Mouse (Mus musculus) cerebellum, adult 8-10 months (tissue): ENCODE data around the gene Herpud1.

ENCODE experiments used
- DNase-seq: peaks from one replicate; pipeline ENCODE4 v3.0.0; 2022

Gene Herpud1

GRCm38 (mm10) chr8:94412518-94412917 is 26.3 kb downstream of the Herpud1 start:
- no peak for DNase-seq

DNA sequence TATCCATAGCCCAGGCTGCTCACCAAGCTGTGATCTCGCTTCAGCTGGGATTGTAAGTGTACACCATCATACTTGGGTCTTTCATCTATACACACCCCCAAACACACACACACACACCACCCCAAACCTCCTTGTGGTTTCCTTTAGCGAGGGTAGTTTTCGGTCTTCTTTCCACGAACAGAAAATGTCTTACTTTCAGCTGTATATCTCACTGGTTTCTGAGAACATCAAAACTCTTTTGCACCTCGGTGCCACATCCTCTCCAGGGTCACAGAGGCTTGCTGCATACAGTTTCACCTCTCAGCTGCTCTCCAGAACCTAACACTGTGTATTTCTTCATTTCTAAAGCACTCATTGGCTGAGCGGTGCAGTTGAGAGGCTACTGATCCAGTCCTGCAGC is 27.3 kb downstream of the Herpud1 start:
- DNase-seq = no peak

- DNase-seq = no peak
Observed at GRCm38 (mm10) chr8:94415218-94415617, 29.0 kb downstream of the Herpud1 start.

- DNase-seq = no peak
Observed at GRCm38 (mm10) chr8:94418017-94418416, 31.8 kb downstream of the Herpud1 start.

DNA sequence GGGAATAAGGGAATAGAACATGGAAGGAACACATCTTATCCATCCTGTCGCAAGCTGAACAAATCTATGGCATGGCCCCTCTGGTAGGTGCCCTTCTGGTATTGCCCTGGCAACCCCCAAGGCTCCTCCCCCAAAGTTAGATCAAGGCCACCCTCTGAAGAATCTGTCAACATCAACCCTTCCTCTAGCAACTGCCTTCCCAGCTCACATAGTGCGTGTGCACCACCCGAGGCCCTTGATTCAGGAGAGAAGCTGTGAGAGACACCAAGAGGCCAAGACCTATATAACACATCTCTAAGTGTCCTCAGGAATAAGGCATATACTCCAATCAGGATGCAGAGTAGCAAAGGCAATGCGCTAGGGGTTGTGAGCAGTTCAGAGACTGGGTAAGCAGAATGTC is 36.0 kb downstream of the Herpud1 start:
- DNase-seq = no peak

GRCm38 (mm10) chr8:94427953-94428352 is 41.7 kb downstream of the Herpud1 start:
- no peak for DNase-seq

GRCm38 (mm10) chr8:94428420-94428819 is 42.2 kb downstream of the Herpud1 start:
- DNase-seq = no peak

- DNase-seq = no peak
Observed at GRCm38 (mm10) chr8:94429376-94429775, 43.1 kb downstream of the Herpud1 start.

- DNase-seq = no peak
Observed at GRCm38 (mm10) chr8:94432212-94432611, 46.0 kb downstream of the Herpud1 start.

DNA sequence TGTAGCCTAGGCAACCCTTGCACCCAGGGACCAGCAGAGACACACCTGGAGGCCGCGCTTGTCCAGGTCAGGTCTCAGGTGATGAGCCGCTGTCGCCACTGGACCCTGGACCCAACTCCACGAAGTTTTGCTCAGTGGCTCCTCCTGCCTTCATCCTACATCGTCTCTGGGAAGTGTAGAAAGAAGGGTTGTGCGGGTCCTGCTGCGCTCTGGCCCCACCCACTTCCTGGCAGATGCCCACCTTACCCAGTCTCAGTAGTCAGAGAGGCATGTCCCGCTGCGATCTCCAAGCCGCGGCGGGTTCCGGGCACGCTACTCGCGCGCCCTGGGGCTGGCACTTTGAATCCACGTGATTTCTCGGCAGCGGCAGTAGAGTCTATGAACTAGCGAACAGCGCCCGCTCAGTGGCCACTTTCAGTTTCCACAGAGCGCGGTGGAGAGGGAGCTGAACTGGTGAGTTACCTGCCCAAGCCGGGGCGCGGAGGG is 47.8 kb downstream of the Herpud1 start, which contains the start of gene Nlrc5:
Gene Nlrc5 (plus strand): TSS at position 376 of the 486 bp plus-strand sequence.
- peak; percentile 1 for DNase-seq

DNA sequence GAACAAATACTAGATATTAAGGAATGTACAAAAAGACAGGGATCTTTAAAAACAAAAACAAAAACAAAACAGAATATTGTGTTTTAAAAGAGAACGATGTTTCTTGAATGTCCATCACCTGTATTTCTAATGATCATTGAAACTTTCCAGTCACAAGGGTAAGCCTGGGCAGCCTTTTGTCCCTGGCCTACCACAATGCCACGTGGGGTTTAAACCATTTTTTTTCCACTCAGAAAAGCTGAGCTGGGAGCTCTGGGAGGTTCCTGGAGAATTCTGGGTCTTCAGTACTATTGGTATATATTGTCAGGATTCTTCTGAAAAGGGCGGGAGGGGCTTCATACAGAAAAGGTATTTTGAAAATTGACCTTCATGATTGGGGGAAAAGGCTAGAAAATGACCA is 48.7 kb downstream of the Herpud1 start:
- no peak for DNase-seq

DNA sequence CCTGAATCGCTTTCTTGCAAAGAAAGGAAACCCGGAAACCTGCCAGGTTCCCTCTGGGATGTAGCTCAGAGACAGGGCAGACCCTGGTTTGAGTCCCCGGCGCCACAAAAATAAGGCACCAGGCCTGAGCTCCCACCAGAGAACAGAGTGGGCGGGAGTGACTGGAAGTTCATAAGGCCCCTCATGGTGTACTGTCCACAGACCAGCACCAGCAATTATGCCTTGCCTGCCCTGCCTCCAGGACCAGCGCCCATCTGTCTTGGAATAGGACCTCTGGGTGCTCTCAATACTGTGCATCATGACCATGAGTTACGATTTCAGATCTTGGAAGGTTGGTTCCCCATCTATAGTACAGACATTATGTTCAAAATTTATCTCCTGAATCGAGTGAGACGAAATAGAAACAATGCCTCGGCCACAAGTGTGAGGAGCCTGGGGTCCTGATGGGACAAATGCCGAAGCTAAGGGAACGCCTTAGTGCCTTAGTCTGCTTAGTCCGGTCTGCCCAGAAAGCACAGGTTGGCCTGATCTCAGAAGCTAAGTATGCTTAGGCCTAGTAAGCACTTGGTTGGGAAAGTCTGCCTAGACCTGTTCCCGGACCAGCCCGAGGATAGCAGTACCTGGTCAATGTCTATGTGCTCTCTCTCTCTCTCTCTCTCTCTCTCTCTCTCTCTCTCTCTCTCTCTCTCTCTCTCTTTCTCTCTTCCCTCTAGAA is 49.3 kb downstream of the Herpud1 start:
- DNase-seq = no peak

GRCm38 (mm10) chr8:94436112-94436572 is 49.9 kb downstream of the Herpud1 start:
- DNase-seq = no peak

DNA sequence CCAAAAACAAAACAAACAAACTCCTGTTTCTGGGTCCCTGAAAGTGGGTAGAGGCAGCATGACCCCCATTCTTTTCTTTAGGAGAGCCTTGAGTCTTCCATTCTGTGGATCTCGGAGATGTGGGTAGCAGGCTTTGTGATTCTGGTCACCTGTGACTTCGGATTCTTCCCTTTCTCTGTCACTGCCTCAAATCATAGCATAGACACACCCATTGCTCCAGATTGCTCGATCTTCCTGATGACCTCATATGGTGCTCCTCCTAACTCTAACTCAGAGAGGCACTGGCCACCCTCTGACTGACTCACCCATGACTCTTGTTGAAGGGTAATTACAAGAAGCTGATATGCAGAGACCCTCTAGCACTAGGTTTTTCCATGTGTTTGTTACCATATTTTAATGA is 50.7 kb downstream of the Herpud1 start:
- no peak for DNase-seq

GRCm38 (mm10) chr8:94438659-94439058 is 52.4 kb downstream of the Herpud1 start:
- no peak for DNase-seq

- no peak for DNase-seq
Observed at GRCm38 (mm10) chr8:94439691-94440090, 53.5 kb downstream of the Herpud1 start.

DNA sequence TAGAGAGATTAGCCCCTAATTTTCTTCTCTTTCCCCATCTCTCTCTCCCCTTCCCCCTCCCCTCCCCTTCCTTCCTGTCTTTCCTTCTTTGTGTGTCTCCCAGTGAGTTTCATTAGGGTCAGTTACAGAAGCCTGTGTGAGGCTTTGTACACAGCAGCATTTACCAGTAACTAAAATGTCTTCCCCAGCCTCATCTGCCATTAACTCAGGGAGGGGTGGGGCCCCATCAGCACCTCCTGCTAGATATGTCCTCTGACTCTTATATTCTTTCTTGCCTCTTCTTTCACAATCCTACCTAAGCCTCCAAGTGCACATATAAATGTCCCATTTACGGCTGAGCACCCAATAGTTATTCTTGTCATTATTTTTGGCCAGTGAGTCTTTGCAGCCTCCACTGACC is 54.2 kb downstream of the Herpud1 start:
- DNase-seq = no peak

GRCm38 (mm10) chr8:94441686-94442085 is 55.4 kb downstream of the Herpud1 start:
- DNase-seq = no peak

GRCm38 (mm10) chr8:94443153-94443552 is 56.9 kb downstream of the Herpud1 start:
- DNase-seq = no peak

GRCm38 (mm10) chr8:94444480-94444879 is 58.2 kb downstream of the Herpud1 start:
- DNase-seq = no peak
